Comparison of ENCODE assay signal across 8 mouse cellular contexts in the genomic region with DNA sequence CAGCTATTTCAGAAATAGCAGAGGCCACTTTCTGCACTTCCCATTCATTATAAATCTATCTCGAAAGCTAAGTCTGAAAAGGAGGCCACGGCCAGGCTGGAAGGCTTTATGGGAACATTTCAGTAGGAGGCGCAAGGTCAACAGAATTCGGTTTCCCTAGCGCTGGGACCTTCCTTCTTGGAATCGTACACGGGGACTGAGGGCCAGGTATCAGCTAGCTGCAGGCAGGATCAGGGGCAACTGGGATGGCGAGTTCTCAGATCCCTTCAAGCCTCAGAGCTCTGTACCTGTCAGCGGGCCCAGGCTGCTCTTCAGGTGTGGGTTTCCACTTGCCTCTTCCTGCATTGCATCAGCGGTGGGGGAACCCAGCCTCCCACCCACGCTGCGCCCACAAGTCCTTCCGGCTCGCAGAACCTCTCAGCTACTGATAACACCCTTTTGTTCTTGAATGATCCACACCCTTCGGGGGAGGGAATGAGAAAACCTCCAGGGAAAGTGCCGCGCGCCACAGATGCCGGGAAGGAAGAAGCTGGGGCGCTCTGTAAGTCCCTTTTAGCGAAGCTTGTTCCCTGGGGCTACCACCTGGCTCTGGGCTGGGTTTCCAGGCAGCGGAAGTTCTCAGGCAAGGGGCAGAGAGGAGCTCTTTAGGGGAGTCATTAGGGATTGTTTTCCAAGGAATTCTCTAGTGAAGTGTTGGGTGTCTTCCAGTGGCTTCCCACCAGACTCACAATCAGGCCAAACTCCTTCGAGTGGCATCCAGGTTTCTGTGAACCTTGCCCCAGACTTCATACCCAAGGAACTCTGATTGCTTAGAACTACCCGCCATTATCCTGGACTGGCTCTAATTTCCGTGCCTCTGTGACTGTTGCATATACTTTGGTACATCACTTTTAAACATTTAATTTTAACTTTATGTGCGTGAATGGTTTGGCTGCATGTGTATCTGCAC. TPM values are rescaled to one million over a fixed set of nuclear protein-coding genes. Genes with fewer than 3 reads are reported as not detected.
A peak's percentile ranks its signal among the peaks of the same experiment; 100 is the strongest.
DNase-seq lines count a peak whose midpoint lies in the region; ATAC-seq and TF ChIP-seq lines count a peak whose summit lies in the region.

TSS of gene Mrpl33 (plus strand) at position 455 of the 949 bp plus-strand sequence.

- TF ChIP-seq CTCF in spleen, adult 2 months (IDR thresholded peaks at IDR 0.05; ENCODE audit: extremely low read depth, insufficient read depth, insufficient read length, insufficient replicate concordance): no peak

- H3K4me1 ChIP-seq in intestine, embryonic 14.5 days (replicated peaks; ENCODE audit: control insufficient read depth, insufficient read depth, low read length): peaks cover 11% of the 10 kb centered on the region
- H3K4me1 ChIP-seq in limb, embryonic 11.5 days (ENCODE audit: control insufficient read depth, insufficient read depth, low read length): peaks cover 5% of the 10 kb centered on the region; the same call in 1 of the 2 replicates
- H3K4me1 ChIP-seq in midbrain, embryonic 12.5 days: peaks cover 6% of the 10 kb centered on the region
- H3K4me1 ChIP-seq in spleen, adult 2 months (ENCODE audit: control insufficient read depth, insufficient read depth, insufficient read length): no peaks in the 10 kb centered on the region; the same call in 1 of the 2 replicates

- H3K27ac ChIP-seq in intestine, embryonic 14.5 days (ENCODE audit: low read depth): peak within 1 kb of the TSS; percentile 71
- H3K27ac ChIP-seq in limb, embryonic 11.5 days (replicated peaks; ENCODE audit: low read depth, low read length): no peak within 1 kb of the TSS
- H3K27ac ChIP-seq in midbrain, embryonic 12.5 days (replicated peaks): no peak within 1 kb of the TSS
- peak within 1 kb of the TSS; percentile 55 for H3K27ac ChIP-seq in spleen, adult 2 months (ENCODE audit: insufficient read depth, low read length)

- H3K9ac ChIP-seq in intestine, embryonic 14.5 days (ENCODE audit: low read length): peak within 1 kb of the TSS; percentile 20
- peak within 1 kb of the TSS; percentile 58 for H3K9ac ChIP-seq in limb, embryonic 11.5 days (ENCODE audit: low read length)
- 0 out of 2 replicates have a peak within 1 kb of the TSS, but pooled peaks have one; percentile 31 for H3K9ac ChIP-seq in midbrain, embryonic 12.5 days (replicated peaks)

- peak within 1 kb of the TSS; percentile 30 for H3K4me3 ChIP-seq in intestine, embryonic 14.5 days (ENCODE audit: low read depth, low read length)
- H3K4me3 ChIP-seq in limb, embryonic 11.5 days (ENCODE audit: low read depth, low read length): peak within 1 kb of the TSS; percentile 23
- H3K4me3 ChIP-seq in midbrain, embryonic 12.5 days: peak within 1 kb of the TSS; percentile 34
- peak within 1 kb of the TSS; percentile 50 for H3K4me3 ChIP-seq in spleen, adult 2 months (ENCODE audit: extremely low read depth, insufficient read depth, insufficient read length)

- WGBS in intestine, embryonic 14.5 days: 8% methylated on average over 26 of the region's 26 CpGs
- 7% methylated on average over 26 of the region's 26 CpGs for WGBS in limb, embryonic 11.5 days
- WGBS in midbrain, embryonic 12.5 days: 6% methylated on average over 26 of the region's 26 CpGs
- WGBS in spleen, adult 2 months: 9% methylated on average over 26 of the region's 26 CpGs

- no peaks in the 10 kb centered on the region for H3K27me3 ChIP-seq in intestine, embryonic 14.5 days (replicated peaks; ENCODE audit: control insufficient read depth, insufficient read depth, low read length)
- H3K27me3 ChIP-seq in limb, embryonic 11.5 days (ENCODE audit: control insufficient read depth, insufficient read depth, low read length): no peaks in the 10 kb centered on the region
- peaks cover 18% of the 10 kb centered on the region for H3K27me3 ChIP-seq in midbrain, embryonic 12.5 days
- H3K27me3 ChIP-seq in spleen, adult 2 months (ENCODE audit: control insufficient read depth, insufficient read depth, low read length): no peaks in the 10 kb centered on the region

- H3K36me3 ChIP-seq in intestine, embryonic 14.5 days (ENCODE audit: control insufficient read depth, insufficient read depth, low read length): no peaks in the 10 kb centered on the region
- no peaks in the 10 kb centered on the region for H3K36me3 ChIP-seq in limb, embryonic 11.5 days (ENCODE audit: control insufficient read depth, insufficient read depth, low read length)
- no peaks in the 10 kb centered on the region for H3K36me3 ChIP-seq in midbrain, embryonic 12.5 days
- no peaks in the 10 kb centered on the region for H3K36me3 ChIP-seq in spleen, adult 2 months (ENCODE audit: control insufficient read depth, insufficient read depth, low read length)

- H3K4me2 ChIP-seq in intestine, embryonic 14.5 days (ENCODE audit: low read length): peak within 1 kb of the TSS; percentile 71
- H3K4me2 ChIP-seq in limb, embryonic 11.5 days (ENCODE audit: low read depth, severe bottlenecking): peak within 1 kb of the TSS; percentile 75
- H3K4me2 ChIP-seq in midbrain, embryonic 12.5 days (replicated peaks): peak within 1 kb of the TSS; percentile 56

- ATAC-seq in intestine, embryonic 14.5 days (replicated peaks; ENCODE audit: low FRiP score, low TSS enrichment, low read depth): peak; percentile 65
- ATAC-seq in limb, embryonic 11.5 days (ENCODE audit: insufficient number of reproducible peaks, low FRiP score, low TSS enrichment, low read depth): no peak
- ATAC-seq in midbrain, embryonic 12.5 days (ENCODE audit: low FRiP score, low read depth): no peak

- TF ChIP-seq POLR2A in spleen, adult 2 months (IDR thresholded peaks at IDR 0.05; ENCODE audit: low read depth, low read length): no peak

- no peaks in the 10 kb centered on the region for H3K9me3 ChIP-seq in intestine, embryonic 14.5 days (ENCODE audit: control insufficient read depth, low read length)
- H3K9me3 ChIP-seq in limb, embryonic 11.5 days (ENCODE audit: control insufficient read depth, low read length): no peaks in the 10 kb centered on the region
- H3K9me3 ChIP-seq in midbrain, embryonic 12.5 days: no peaks in the 10 kb centered on the region

- DNase-seq in left cerebral cortex, adult 18-20 months (ENCODE audit: low spot score in 2 of 2): peak; percentile 53 to 57
- DNase-seq in left cerebral cortex, adult 11 months (ENCODE audit: low spot score): no peak
- peak; percentile 70 for DNase-seq in embryo, embryonic 10 days (ENCODE audit: low spot score)
- DNase-seq in gastrocnemius, postnatal 4 days (ENCODE audit: low spot score in 2 of 2): peak in 1 of 2 experiments; percentile 33
- peak; percentile 82 for DNase-seq in intestine, embryonic 14.5 days (ENCODE audit: low spot score)
- DNase-seq in limb, embryonic 11.5 days (ENCODE audit: low spot score): peak; percentile 58
- peak; percentile 48 to 64 for DNase-seq in spleen, adult 2 months (ENCODE audit: low read depth in 1 of 2, low spot score in 2 of 2)

RNA-seq across cellular contexts. Expression of gene Mrpl33, which starts in this region (rescaled TPM):
- 10 to 100 TPM; 84.2 to 88.7 TPM for total RNA-seq in left cerebral cortex, adult 18-20 months (2021)
- 100 to 1,000 TPM; 229 to 230 TPM for total RNA-seq in gastrocnemius, postnatal 4 days (2021)
- polyA plus RNA-seq in intestine, embryonic 14.5 days (2014; fragmentation: Nextera tagmentation; extraction: Ambion mirVana): 298 and 334 TPM in 2 replicates
- polyA plus RNA-seq in limb, embryonic 11.5 days (2014; fragmentation: Nextera tagmentation; extraction: Ambion mirVana): 254 and 258 TPM in 2 replicates
- polyA plus RNA-seq in midbrain, embryonic 12.5 days (2016; fragmentation: Nextera tagmentation; extraction: Ambion mirVana): 196 and 204 TPM in 2 replicates
- 9.9 and 10.2 TPM in 2 replicates for polyA plus RNA-seq in spleen, adult 2 months (2012; rRNA removed)

Comparison
In these comparisons a context has a peak if more than half of its experiments do, and no peak if none do; other contexts are left out.
1. RNA of gene Mrpl33 (polyA plus RNA-seq): 298 to 334 TPM in intestine, embryonic 14.5 days, 254 to 258 TPM in limb, embryonic 11.5 days and 196 to 204 TPM in midbrain, embryonic 12.5 days; 9.9 to 10.2 TPM in spleen, adult 2 months; every median in the first group is over 10 times any median in the second.
2. H3K27ac ChIP-seq: peak in intestine, embryonic 14.5 days (single experiment) and spleen, adult 2 months (single experiment); none in limb, embryonic 11.5 days (single experiment) and midbrain, embryonic 12.5 days (single experiment).
3. Peak in every context shown above with its lines, with median percentiles within 50 percentile points of each other: H3K4me2 ChIP-seq, H3K4me3 ChIP-seq and H3K9ac ChIP-seq.